Mouse (Mus musculus) spleen, embryonic (tissue): ENCODE measurements around the gene Rbm14.

Experiments
- CTCF ChIA-PET: fragments of 350-600 bp; sonication (Branson Sonifier 250); formaldehyde crosslinking; loops from one replicate; lab custom pipeline; 2022; lab: Charles Lee

The Rbm14 gene

GRCm38 (mm10) chr19:4755565-4756192, 55.8 kb downstream of the Rbm14 start:
- CTCF ChIA-PET, result interaction anchor here (0.6 kb wide), 1 partner anchor 1114 kb away, joined by 3 read pairs; no protein-coding TSS in a partner anchor
